Mouse (Mus musculus) bone marrow macrophage, adult 2 months (primary cell): ENCODE measurements around the gene Foxn3. TPM values are rescaled to one million over a fixed set of nuclear protein-coding genes. Genes with fewer than 3 reads are reported as not detected.
A peak's percentile ranks its signal among the peaks of the same experiment; 100 is the strongest.

Experiments used
- H3K27ac ChIP-seq: 2 replicates; pipeline ENCODE4 v1.5.1; 2012; ENCODE audit warnings: low read depth, low read length; ENCODE audit not compliant: insufficient read depth
- H3K4me1 ChIP-seq: 2 replicates; pipeline ENCODE4 v1.6.1; 2012; ENCODE audit warnings: low read length; ENCODE audit not compliant: control insufficient read depth, insufficient read depth
- H3K4me3 ChIP-seq: 2 replicates; pipeline ENCODE4 v1.5.1; 2012; ENCODE audit warnings: mild to moderate bottlenecking, low read length, moderate library complexity; ENCODE audit not compliant: insufficient read depth
- CTCF ChIP-seq: IDR thresholded peaks from 2 replicates; pipeline ENCODE4 v1.5.1; 2012; ENCODE audit warnings: low read depth, mild to moderate bottlenecking, low read length, moderate library complexity
- POLR2A ChIP-seq: IDR thresholded peaks from 2 replicates; pipeline ENCODE4 v1.6.1; 2012; ENCODE audit warnings: mild to moderate bottlenecking, low read depth, low read length, borderline replicate concordance
- polyA plus RNA-seq: library from polyadenylated mRNA; stranded (reverse); fragments of >200 nt; gene quantifications from 2 replicates; pipeline ENCODE4 v1.2.4, GENCODE M21; 2012; ENCODE audit not compliant: missing spikeins, insufficient read depth, insufficient read length

The Foxn3 gene
- polyA plus RNA-seq, 1 experiment, result 27.7 TPM

DNA sequence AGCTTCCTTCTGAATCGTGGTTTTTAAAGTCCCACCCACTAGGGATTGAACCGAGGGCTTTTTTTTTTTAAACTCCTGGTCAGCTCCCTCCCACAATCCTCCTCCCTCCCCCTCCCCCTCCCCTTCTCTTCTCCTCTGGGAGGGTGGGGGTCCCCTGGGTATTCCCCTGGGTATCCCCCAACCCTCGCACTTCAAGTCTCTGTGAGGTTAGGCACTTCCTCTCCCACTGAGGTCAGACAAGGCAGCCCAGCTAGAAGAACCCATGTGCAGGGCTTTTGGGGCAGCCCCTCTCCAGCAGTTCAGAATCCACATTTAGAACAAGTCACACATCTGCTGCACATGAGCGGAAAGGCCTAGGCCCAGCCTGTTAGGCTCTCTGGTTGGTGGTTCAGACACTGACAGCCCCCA lies 182.5 kb downstream of the Foxn3 start:
- H3K4me3 ChIP-seq, result no peak overlapping the region
- H3K4me1 ChIP-seq, result peaks cover 45% of the 10 kb centered on the region
- no peak for TF ChIP-seq POLR2A
- TF ChIP-seq CTCF, result no peak
- peak overlapping the region; percentile 38 for H3K27ac ChIP-seq

DNA sequence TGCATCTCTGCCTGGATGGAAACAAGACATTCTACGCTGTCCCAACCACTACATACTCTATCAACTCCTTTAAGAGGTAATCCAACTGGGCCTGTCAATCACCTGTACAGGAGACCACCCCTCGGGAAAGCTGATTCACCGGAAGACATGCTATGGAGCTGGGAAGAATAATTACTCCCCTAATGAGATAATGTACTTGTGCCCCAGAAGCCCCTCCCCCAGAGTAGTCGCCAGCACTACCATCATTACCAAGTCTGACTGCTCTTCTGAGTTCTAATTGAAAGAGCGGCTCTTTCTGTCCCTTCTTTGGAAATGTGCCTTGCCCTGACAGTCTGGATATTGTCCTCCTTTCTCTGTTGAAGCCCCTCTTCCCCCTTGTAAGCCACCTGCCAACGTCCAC lies 183.3 kb downstream of the Foxn3 start:
- Histone ChIP-seq H3K4me1 (peaks cover 44% of the 10 kb centered on the region), H3K27ac (peak overlapping the region; percentile 33; the same call in 1 of the 2 replicates), H3K4me3 (no peak overlapping the region)
- TF ChIP-seq POLR2A (no peak), CTCF (no peak)

DNA sequence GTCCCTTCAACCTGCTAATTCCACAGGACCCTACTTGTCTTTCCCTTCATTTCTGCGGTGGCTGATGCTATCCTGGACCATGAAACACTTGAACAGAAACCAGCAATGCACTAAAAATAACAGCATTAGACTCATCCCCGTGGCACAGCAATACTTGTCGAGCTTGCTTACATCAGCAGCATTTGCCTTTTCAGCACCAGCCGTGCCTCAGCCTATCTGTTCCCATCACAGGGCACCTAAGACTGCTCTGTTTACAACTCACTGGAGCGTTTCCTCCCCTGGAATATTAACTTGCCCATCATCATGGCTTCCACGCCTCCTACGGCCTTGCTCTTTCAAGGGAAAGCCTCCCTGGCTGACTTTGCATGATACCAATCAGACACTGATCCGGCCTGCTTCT lies 185.1 kb downstream of the Foxn3 start:
- Histone ChIP-seq H3K4me1 (peaks cover 37% of the 10 kb centered on the region), H3K27ac (no peak overlapping the region), H3K4me3 (no peak overlapping the region)
- TF ChIP-seq CTCF, result no peak
- TF ChIP-seq POLR2A, result no peak

DNA sequence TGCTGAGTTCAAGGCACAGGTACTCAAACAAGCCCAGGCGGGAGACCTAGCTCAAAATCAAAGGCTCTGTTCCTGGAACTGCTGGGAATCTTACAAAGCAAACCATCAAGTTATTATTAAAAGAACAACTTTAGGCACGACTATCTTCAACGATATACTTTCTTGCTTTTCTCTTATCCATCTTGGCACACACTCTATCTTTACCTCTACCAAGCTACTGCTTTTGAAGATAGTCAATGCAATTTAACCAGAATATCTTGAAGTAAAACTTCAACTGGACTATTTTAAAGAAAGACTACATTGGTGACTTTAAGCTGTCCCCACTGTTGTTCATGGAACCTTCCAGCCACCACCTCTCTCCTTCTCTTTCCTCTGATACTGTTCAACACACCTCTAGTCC lies 185.7 kb downstream of the Foxn3 start:
- Histone ChIP-seq H3K4me3 (no peak overlapping the region), H3K27ac (peak overlapping the region; percentile 6), H3K4me1 (peaks cover 37% of the 10 kb centered on the region)
- TF ChIP-seq CTCF, result no peak
- no peak for TF ChIP-seq POLR2A

- no peak overlapping the region for H3K4me3 ChIP-seq
- no peak overlapping the region; the same call in 1 of the 2 replicates for H3K27ac ChIP-seq
- H3K4me1 ChIP-seq, result peaks cover 38% of the 10 kb centered on the region
- TF ChIP-seq CTCF, result no peak
- TF ChIP-seq POLR2A, result no peak
Measured at GRCm38 (mm10) chr12:99377069-99377468, 186.3 kb downstream of the Foxn3 start.

GRCm38 (mm10) chr12:99375878-99376454 lies 187.4 kb downstream of the Foxn3 start:
- Histone ChIP-seq H3K27ac (no peak overlapping the region), H3K4me1 (peaks cover 37% of the 10 kb centered on the region), H3K4me3 (no peak overlapping the region)
- TF ChIP-seq POLR2A, result no peak
- no peak for TF ChIP-seq CTCF

GRCm38 (mm10) chr12:99375426-99375825 lies 188.0 kb downstream of the Foxn3 start:
- peaks cover 36% of the 10 kb centered on the region for H3K4me1 ChIP-seq
- H3K4me3 ChIP-seq, result no peak overlapping the region
- no peak overlapping the region for H3K27ac ChIP-seq
- TF ChIP-seq POLR2A (no peak), CTCF (no peak)

DNA sequence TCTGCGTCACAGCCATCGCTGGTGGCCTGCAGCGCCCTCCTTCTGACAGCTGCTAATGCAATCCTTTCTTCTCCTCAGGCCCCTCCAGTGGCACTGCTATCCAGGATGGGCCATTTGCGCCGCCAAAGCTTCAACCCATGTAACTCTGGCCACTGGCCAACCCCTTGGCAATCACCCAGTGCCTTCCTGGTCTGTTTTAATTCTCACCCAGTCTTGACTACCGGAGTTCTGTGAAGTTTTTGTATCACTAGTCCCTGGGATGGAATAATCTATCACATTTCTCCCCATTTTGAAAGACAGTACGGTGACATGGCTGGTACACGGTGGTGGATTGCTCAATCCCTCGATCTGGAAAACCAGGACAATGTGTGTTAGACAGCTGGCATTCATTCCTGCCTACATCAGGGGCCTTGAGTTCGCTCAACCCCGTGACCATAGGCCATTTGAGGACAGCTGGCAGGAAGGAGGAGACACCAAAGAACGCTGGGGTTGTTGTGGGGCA lies 189.2 kb downstream of the Foxn3 start:
- TF ChIP-seq CTCF (no peak), POLR2A (no peak)
- Histone ChIP-seq H3K27ac (no peak overlapping the region), H3K4me3 (no peak overlapping the region), H3K4me1 (peaks cover 23% of the 10 kb centered on the region)

- Histone ChIP-seq H3K27ac (no peak overlapping the region), H3K4me1 (peaks cover 17% of the 10 kb centered on the region), H3K4me3 (no peak overlapping the region)
- no peak for TF ChIP-seq POLR2A
- TF ChIP-seq CTCF, result no peak
Measured at GRCm38 (mm10) chr12:99373584-99373983, 189.8 kb downstream of the Foxn3 start.

DNA sequence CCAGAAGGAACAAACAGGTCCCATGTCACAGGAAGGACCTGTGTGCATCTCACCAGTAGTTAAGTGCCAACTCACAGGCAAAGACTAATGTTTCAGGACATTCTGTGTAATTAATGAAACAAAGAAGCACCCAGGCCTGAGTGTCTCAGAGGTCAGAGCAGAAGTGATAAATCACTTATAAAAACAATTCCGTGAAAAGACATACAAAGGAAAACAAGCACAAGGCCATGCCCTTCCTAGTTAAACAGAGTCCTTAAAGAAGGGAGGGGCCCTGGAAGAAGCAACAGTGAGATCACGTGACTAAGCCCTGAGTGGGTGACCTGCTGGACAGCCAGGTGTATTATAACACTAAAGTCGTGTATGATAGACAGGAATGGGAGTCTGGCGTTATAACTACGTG lies 191.9 kb downstream of the Foxn3 start:
- no peak overlapping the region for H3K4me3 ChIP-seq
- 0 out of 2 replicates have a peak, but pooled peaks cover 2% of the 10 kb centered on the region for H3K4me1 ChIP-seq
- no peak overlapping the region for H3K27ac ChIP-seq
- TF ChIP-seq CTCF (no peak), POLR2A (no peak)
